Mouse (Mus musculus) left cerebral cortex, adult 18-20 months (tissue): ENCODE measurements around the gene Nfil3. TPM values are rescaled to one million over a fixed set of nuclear protein-coding genes. Genes with fewer than 3 reads are reported as not detected.

Source experiments
- DNase-seq, 2 experiments: peaks; one replicate each; pipeline ENCODE4 v3.0.0; 2021 to 2022; ENCODE audit warnings: low spot score in 2 of 2, mixed read lengths in 1 of 2
- total RNA-seq, 2 experiments: library from RNA; stranded (reverse); gene quantifications; 2 replicates each; pipeline ENCODE4 v1.2.3; 2021

Gene Nfil3
- total RNA-seq, 2 experiments from 2014 or later, result 20.3 to 30.0 TPM

GRCm38 (mm10) chr13:52945769-52946168, 35.1 kb downstream of the Nfil3 start:
- DNase-seq, result no peak

GRCm38 (mm10) chr13:52944116-52944515, 36.8 kb downstream of the Nfil3 start:
- no peak for DNase-seq

GRCm38 (mm10) chr13:52942876-52943388, 37.9 kb downstream of the Nfil3 start:
- no peak for DNase-seq

GRCm38 (mm10) chr13:52940956-52941355, 39.9 kb downstream of the Nfil3 start:
- no peak for DNase-seq

GRCm38 (mm10) chr13:52930582-52930981, 50.3 kb downstream of the Nfil3 start:
- no peak for DNase-seq

- peak; percentile 75 to 80 for DNase-seq
Measured at GRCm38 (mm10) chr13:52929209-52930171, 51.4 kb downstream of the Nfil3 start, which contains the start of gene Auh. Gene Auh, minus strand, starts transcription at chr13:52929681.

- peak in 1 of 2 experiments; percentile 16 for DNase-seq
Measured at GRCm38 (mm10) chr13:52928392-52928791, 52.5 kb downstream of the Nfil3 start.

- no peak for DNase-seq
Measured at GRCm38 (mm10) chr13:52924457-52924856, 56.4 kb downstream of the Nfil3 start.

GRCm38 (mm10) chr13:52921966-52922365, 58.9 kb downstream of the Nfil3 start:
- no peak for DNase-seq

GRCm38 (mm10) chr13:52921065-52921825, 59.6 kb downstream of the Nfil3 start:
- DNase-seq, result no peak

GRCm38 (mm10) chr13:52919790-52920352, 61.0 kb downstream of the Nfil3 start:
- DNase-seq, result no peak

GRCm38 (mm10) chr13:52918333-52918732, 62.5 kb downstream of the Nfil3 start:
- DNase-seq, result no peak

Other genes starting within 250 kb of the Nfil3 start
- 100 to 1,000 TPM; 102 to 108 TPM for gene Auh, start 51.4 kb downstream of the Nfil3 start, total RNA-seq